Mouse (Mus musculus) neural tube, embryonic 12.5 days (tissue): ENCODE measurements around the gene Cfap157. TPM values are rescaled to one million over a fixed set of nuclear protein-coding genes. Genes with fewer than 3 reads are reported as not detected.
A peak's percentile ranks its signal among the peaks of the same experiment; 100 is the strongest.

Experiments used
- ATAC-seq: fragments of 200-750 bp; cut with Nextera tagmentation; 2 replicates; pipeline ENCODE4 v1.8.0; 2017; ENCODE audit warnings: low read depth, mild to moderate bottlenecking, moderate TSS enrichment, moderate library complexity; ENCODE audit not compliant: low FRiP score
- H3K27ac ChIP-seq: fragments of 300-500 bp; sonication (generic); 2 replicates; pipeline ENCODE4 v1.5.1; 2016
- H3K27me3 ChIP-seq: fragments of 300-500 bp; sonication (generic); replicated peaks from 2 replicates; pipeline ENCODE4 v1.6.1; 2016; ENCODE audit warnings: mild to moderate bottlenecking
- H3K36me3 ChIP-seq: fragments of 300-500 bp; sonication (generic); 2 replicates; pipeline ENCODE4 v1.6.1; 2016; ENCODE audit warnings: mild to moderate bottlenecking
- H3K4me1 ChIP-seq: fragments of 300-500 bp; sonication (generic); 2 replicates; pipeline ENCODE4 v1.6.1; 2016
- H3K4me2 ChIP-seq: fragments of 300-500 bp; sonication (generic); replicated peaks from 2 replicates; pipeline ENCODE4 v1.6.1; 2016; ENCODE audit warnings: mild to moderate bottlenecking
- H3K4me3 ChIP-seq: fragments of 300-500 bp; sonication (generic); 2 replicates; pipeline ENCODE4 v1.5.1; 2016
- H3K9ac ChIP-seq: fragments of 300-500 bp; sonication (generic); 2 replicates; pipeline ENCODE4 v1.6.1; 2016; ENCODE audit warnings: mild to moderate bottlenecking
- H3K9me3 ChIP-seq: fragments of 300-500 bp; sonication (generic); 2 replicates; pipeline ENCODE4 v1.6.1; 2016; ENCODE audit warnings: mild to moderate bottlenecking
- WGBS: fragments of 180-500 bp; shearing (Covaris S2); methylation state at CpG from one replicate; pipeline ENCODE4 v1.1.7; 2016; 5-methylcytosine and 5-hydroxymethylcytosine counted together
- polyA plus RNA-seq: library from polyadenylated mRNA; unstranded; fragments of >200 nt; fragmentation: Nextera tagmentation; extraction: Ambion mirVana; gene quantifications from 2 replicates; pipeline ENCODE4 v1.2.1, GENCODE M21; 2016

Gene Cfap157
- polyA plus RNA-seq, 1 experiment from 2014 or later: 0.82 TPM

- Histone ChIP-seq H3K4me2 (no peak overlapping the region), H3K4me1 (no peaks in the 10 kb centered on the region), H3K9me3 (no peaks in the 10 kb centered on the region), H3K27ac (no peak overlapping the region), H3K9ac (0 out of 2 replicates have a peak overlapping the region, but pooled peaks have one; percentile 1), H3K4me3 (no peak overlapping the region), H3K36me3 (peaks cover 43% of the 10 kb centered on the region), H3K27me3 (no peaks in the 10 kb centered on the region)
- WGBS: 92% methylated on average over 2 of the region's 2 CpGs
- no peak for ATAC-seq
These were observed 25.2 kb downstream of the Cfap157 start for GRCm38 (mm10) chr2:32759001-32759400.

- Histone ChIP-seq H3K36me3 (peaks cover 45% of the 10 kb centered on the region), H3K9me3 (no peaks in the 10 kb centered on the region), H3K4me1 (no peaks in the 10 kb centered on the region), H3K9ac (no peak overlapping the region), H3K27me3 (no peaks in the 10 kb centered on the region), H3K27ac (no peak overlapping the region), H3K4me2 (no peak overlapping the region), H3K4me3 (no peak overlapping the region)
- no peak for ATAC-seq
- 86% methylated on average over 8 of the region's 8 CpGs for WGBS
These were observed 25.7 kb downstream of the Cfap157 start for GRCm38 (mm10) chr2:32758503-32758902.

- Histone ChIP-seq H3K27me3 (no peaks in the 10 kb centered on the region), H3K27ac (peak within 1 kb of the TSS; percentile 74), H3K4me2 (peak within 1 kb of the TSS; percentile 61), H3K9me3 (no peaks in the 10 kb centered on the region), H3K9ac (peak within 1 kb of the TSS; percentile 90), H3K36me3 (peaks cover 46% of the 10 kb centered on the region), H3K4me1 (peaks cover 4% of the 10 kb centered on the region), H3K4me3 (peak within 1 kb of the TSS; percentile 69)
- ATAC-seq: peak; percentile 94
- WGBS: under 1% methylated on average over 66 of the region's 66 CpGs
These were observed 27.0 kb downstream of the Cfap157 start, which contains the start of gene Tor2a for GRCm38 (mm10) chr2:32757056-32757845. TSS of gene Tor2a (plus strand) at chr2:32757234.

- Histone ChIP-seq H3K4me1 (peaks cover 9% of the 10 kb centered on the region), H3K4me3 (no peak overlapping the region), H3K9me3 (no peaks in the 10 kb centered on the region), H3K27ac (no peak overlapping the region), H3K27me3 (no peaks in the 10 kb centered on the region), H3K9ac (no peak overlapping the region), H3K4me2 (peak overlapping the region; percentile 10; the same call in 1 of the 2 replicates), H3K36me3 (peaks cover 41% of the 10 kb centered on the region)
- WGBS: 37% methylated on average over 6 of the region's 6 CpGs
- ATAC-seq: peak; percentile 34; the same call in 1 of the 2 replicates
These were observed 27.6 kb downstream of the Cfap157 start for GRCm38 (mm10) chr2:32756674-32757055.

- no peak overlapping the region for H3K27ac ChIP-seq
These were observed 32.0 kb downstream of the Cfap157 start for GRCm38 (mm10) chr2:32752181-32752580.

GRCm38 (mm10) chr2:32751665-32752033 lies 32.6 kb downstream of the Cfap157 start:
- no peaks in the 10 kb centered on the region for H3K9me3 ChIP-seq
- ATAC-seq: no peak
- H3K4me2 ChIP-seq: peak overlapping the region; percentile 63
- WGBS: 24% methylated on average over 8 of the region's 10 CpGs
- H3K36me3 ChIP-seq: peaks cover 51% of the 10 kb centered on the region
- H3K4me3 ChIP-seq: peak overlapping the region; percentile 30
- H3K9ac ChIP-seq: peak overlapping the region; percentile 55
- H3K4me1 ChIP-seq: peaks cover 25% of the 10 kb centered on the region
- H3K27me3 ChIP-seq: no peaks in the 10 kb centered on the region
- peak overlapping the region; percentile 62 for H3K27ac ChIP-seq

More at GRCm38 (mm10) chr2:32752181-32752580, 32.0 kb downstream of the Cfap157 start:
- Histone ChIP-seq H3K9ac (0 out of 2 replicates have a peak overlapping the region, but pooled peaks have one; percentile 55), H3K4me2 (peak overlapping the region; percentile 63), H3K4me3 (no peak overlapping the region), H3K9me3 (no peaks in the 10 kb centered on the region), H3K27me3 (no peaks in the 10 kb centered on the region), H3K36me3 (peaks cover 46% of the 10 kb centered on the region), H3K4me1 (peaks cover 25% of the 10 kb centered on the region)
- 64% methylated on average over 10 of the region's 10 CpGs for WGBS
- no peak for ATAC-seq

- 7% methylated on average over 31 of the region's 31 CpGs for WGBS
- peaks cover 25% of the 10 kb centered on the region for H3K4me1 ChIP-seq
- peak overlapping the region; percentile 62 for H3K27ac ChIP-seq
- ATAC-seq: peak; percentile 82
- H3K4me3 ChIP-seq: peak overlapping the region; percentile 30
- peak overlapping the region; percentile 55 for H3K9ac ChIP-seq
- H3K36me3 ChIP-seq: peaks cover 57% of the 10 kb centered on the region
- H3K4me2 ChIP-seq: peak overlapping the region; percentile 63
- H3K9me3 ChIP-seq: no peaks in the 10 kb centered on the region
- no peaks in the 10 kb centered on the region for H3K27me3 ChIP-seq
These were observed 33.2 kb downstream of the Cfap157 start for GRCm38 (mm10) chr2:32750887-32751664.

GRCm38 (mm10) chr2:32750199-32750598 lies 34.0 kb downstream of the Cfap157 start:
- WGBS: 73% methylated on average over 7 of the region's 7 CpGs
- H3K27ac ChIP-seq: no peak overlapping the region
- no peak overlapping the region for H3K4me3 ChIP-seq
- H3K36me3 ChIP-seq: peaks cover 65% of the 10 kb centered on the region
- no peak overlapping the region for H3K9ac ChIP-seq
- H3K4me1 ChIP-seq: peaks cover 25% of the 10 kb centered on the region
- no peaks in the 10 kb centered on the region for H3K27me3 ChIP-seq
- no peaks in the 10 kb centered on the region for H3K9me3 ChIP-seq
- 0 out of 2 replicates have a peak overlapping the region, but pooled peaks have one; percentile 63 for H3K4me2 ChIP-seq
- ATAC-seq: no peak

- Histone ChIP-seq H3K9me3 (no peaks in the 10 kb centered on the region), H3K4me1 (peaks cover 25% of the 10 kb centered on the region), H3K36me3 (peaks cover 65% of the 10 kb centered on the region), H3K4me3 (no peak overlapping the region), H3K4me2 (no peak overlapping the region), H3K9ac (no peak overlapping the region), H3K27me3 (no peaks in the 10 kb centered on the region), H3K27ac (no peak overlapping the region)
- WGBS: 91% methylated on average over 16 of the region's 16 CpGs
- no peak for ATAC-seq
These were observed 35.1 kb downstream of the Cfap157 start for GRCm38 (mm10) chr2:32749082-32749481.

- Histone ChIP-seq H3K4me3 (no peak overlapping the region), H3K4me1 (peaks cover 21% of the 10 kb centered on the region), H3K9me3 (no peaks in the 10 kb centered on the region), H3K27ac (no peak overlapping the region), H3K36me3 (peaks cover 45% of the 10 kb centered on the region), H3K4me2 (no peak overlapping the region), H3K27me3 (0 out of 2 replicates have a peak, but pooled peaks cover 3% of the 10 kb centered on the region), H3K9ac (no peak overlapping the region)
- ATAC-seq: no peak
- WGBS: 76% methylated on average over 15 of the region's 15 CpGs
These were observed 39.8 kb downstream of the Cfap157 start for GRCm38 (mm10) chr2:32744272-32744982.

- Histone ChIP-seq H3K9ac (peak overlapping the region; percentile 83), H3K27me3 (0 out of 2 replicates have a peak, but pooled peaks cover 3% of the 10 kb centered on the region), H3K4me3 (peak overlapping the region; percentile 79), H3K27ac (peak overlapping the region; percentile 83), H3K9me3 (no peaks in the 10 kb centered on the region), H3K4me2 (peak overlapping the region; percentile 97), H3K4me1 (peaks cover 21% of the 10 kb centered on the region), H3K36me3 (peaks cover 31% of the 10 kb centered on the region)
- 1% methylated on average over 18 of the region's 18 CpGs for WGBS
- peak; percentile 90 for ATAC-seq
These were observed 42.1 kb downstream of the Cfap157 start for GRCm38 (mm10) chr2:32742173-32742531.
